Mouse (Mus musculus) MEL (cell line): ENCODE measurements around the gene Rprd1b.

Source experiments
- BHLHE40 ChIP-seq: IDR thresholded peaks from 2 replicates; pipeline ENCODE4 v1.6.1; 2012; ENCODE audit warnings: low read depth, mild to moderate bottlenecking, inconsistent platforms, low read length, improper control_type of control experiment, borderline replicate concordance
- CHD2 ChIP-seq: IDR thresholded peaks from 2 replicates; pipeline ENCODE4 v1.6.1; 2011; ENCODE audit warnings: low read length, improper control_type of control experiment
- CTCF ChIP-seq, 3 experiments: IDR thresholded peaks in 2 of 3; conservative IDR thresholded peaks in 1 of 3; 2 replicates each; pipeline ENCODE4 v1.5.1; 2011 to 2012; ENCODE audit warnings: low read length in 3 of 3, low read depth in 2 of 3, mild to moderate bottlenecking in 2 of 3, improper control_type of control experiment in 1 of 3, inconsistent platforms in 1 of 3, mixed read lengths in 1 of 3, moderate library complexity in 1 of 3; ENCODE audit not compliant: control insufficient read depth in 1 of 3, insufficient read depth in 1 of 3, poor library complexity in 1 of 3, severe bottlenecking in 1 of 3
- ELF1 ChIP-seq: IDR thresholded peaks from 2 replicates; pipeline ENCODE4 v1.6.1; 2014; ENCODE audit warnings: low read depth, mild to moderate bottlenecking, inconsistent platforms, low read length, improper control_type of control experiment, moderate library complexity
- EP300 ChIP-seq, 2 experiments: IDR thresholded peaks; 2 replicates each; pipeline ENCODE4 v1.6.1; 2011; ENCODE audit warnings: improper control_type of control experiment in 2 of 2, low read length in 2 of 2, low read depth in 1 of 2, mild to moderate bottlenecking in 1 of 2
- MAX ChIP-seq: IDR thresholded peaks from 2 replicates; pipeline ENCODE4 v1.6.1; 2011; ENCODE audit warnings: low read length, improper control_type of control experiment
- NELFE ChIP-seq: IDR thresholded peaks from 2 replicates; pipeline ENCODE4 v1.6.1; 2011; ENCODE audit warnings: low read depth, low read length, improper control_type of control experiment
- POLR2A ChIP-seq, 2 experiments: IDR thresholded peaks; 2 replicates each; pipeline ENCODE4 v1.6.1; 2011 to 2012; ENCODE audit warnings: low read length in 2 of 2, mild to moderate bottlenecking in 2 of 2, control low read depth in 1 of 2, improper control_type of control experiment in 1 of 2, low read depth in 1 of 2, moderate library complexity in 1 of 2; ENCODE audit not compliant: control insufficient read depth in 1 of 2, insufficient read depth in 1 of 2, poor library complexity in 1 of 2
- RAD21 ChIP-seq: IDR thresholded peaks from 2 replicates; pipeline ENCODE4 v1.6.1; 2011; ENCODE audit warnings: mild to moderate bottlenecking, low read depth, low read length, improper control_type of control experiment
- RCOR1 ChIP-seq: IDR thresholded peaks from 2 replicates; pipeline ENCODE4 v1.6.1; 2012; ENCODE audit warnings: low read depth, mild to moderate bottlenecking, inconsistent platforms, low read length, improper control_type of control experiment
- UBTF ChIP-seq: IDR thresholded peaks from 2 replicates; pipeline ENCODE4 v1.6.1; 2012; ENCODE audit warnings: low read depth, mild to moderate bottlenecking, inconsistent platforms, low read length, improper control_type of control experiment, moderate library complexity, borderline replicate concordance; ENCODE audit not compliant: insufficient read depth

DNA sequence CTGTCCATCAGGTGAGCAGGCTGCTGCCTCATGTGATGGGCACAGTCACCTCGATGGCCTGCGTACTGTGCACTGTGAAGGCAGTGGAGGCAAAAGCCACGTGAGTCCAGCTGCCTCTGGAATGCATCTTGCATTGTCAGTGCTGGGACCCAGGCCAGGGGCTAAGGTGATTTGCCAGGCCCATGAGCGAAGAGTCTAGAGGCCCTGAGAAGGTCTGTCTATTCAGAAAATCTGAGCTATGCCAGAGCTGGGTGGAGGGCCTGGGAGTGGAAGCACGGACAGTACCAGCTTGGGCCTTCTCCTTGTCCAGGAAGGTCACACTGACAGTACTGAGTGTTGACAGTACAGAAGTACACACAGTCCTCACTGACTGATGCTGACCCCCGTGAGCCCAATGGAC lies 94.5 kb downstream of the Rprd1b start:
- TF ChIP-seq CHD2 (no peak), POLR2A (IDR thresholded peaks at IDR 0.05; ENCODE audit: control insufficient read depth in 1 of 2, insufficient read depth in 1 of 2, low read depth in 1 of 2, low read length in 2 of 2, poor library complexity in 1 of 2) (no peak), RAD21 (no peak), BHLHE40 (no peak), MAX (no peak), CTCF (IDR thresholded peaks at IDR 0.05 in 2 of 3, conservative IDR thresholded peaks at IDR 0.05 in 1 of 3; ENCODE audit: control insufficient read depth in 1 of 3, insufficient read depth in 1 of 3, low read depth in 2 of 3, low read length in 3 of 3, poor library complexity in 1 of 3, severe bottlenecking in 1 of 3) (no peak), UBTF (no peak), ELF1 (no peak), NELFE (no peak), RCOR1 (no peak), EP300 (IDR thresholded peaks at IDR 0.05; ENCODE audit: low read depth in 1 of 2, low read length in 2 of 2) (no peak)
